ENCODE assay signal across 12 mouse cellular contexts in genomic region chr9:101281906-101282305, GRCm38 (mm10).
"Had no signal": no experiment of that assay in that cellular context is flagged by ENCODE, and none has a peak within 500 bp of the region (broad histone marks: within the 10 kb centered on the region; RNA-seq: fewer than 3 reads in every experiment).

No protein-coding gene starts in this region.

- DNase-seq: layer of hippocampus, adult 9-11 months; layer of hippocampus, postnatal 36 days; lung, embryonic 14.5 days; lung, postnatal 10 days; lung, postnatal 4 days; midbrain, embryonic 14.5 days; thymus, adult 2 months; thymus, postnatal 25 days had no signal

- H3K4me3 ChIP-seq: limb, embryonic 15.5 days; liver, embryonic 15.5 days; midbrain, embryonic 10.5 days; myocyte had no signal

- H3K4me1 ChIP-seq: limb, embryonic 15.5 days; liver, embryonic 15.5 days; midbrain, embryonic 10.5 days had no signal

- H3K36me3 ChIP-seq: limb, embryonic 15.5 days; liver, embryonic 15.5 days; midbrain, embryonic 10.5 days had no signal

- H3K9me3 ChIP-seq: limb, embryonic 15.5 days; liver, embryonic 15.5 days; midbrain, embryonic 10.5 days had no signal

- H3K27ac ChIP-seq: limb, embryonic 15.5 days; liver, embryonic 15.5 days; midbrain, embryonic 10.5 days had no signal

- H3K27me3 ChIP-seq: limb, embryonic 15.5 days; liver, embryonic 15.5 days had no signal
